Mouse (Mus musculus) inflammation-experienced regulatory T-cells, adult 6 months (primary cell): Measurements from ENCODE around the gene Frmd8. TPM values are rescaled to one million over a fixed set of nuclear protein-coding genes. Genes with fewer than 3 reads are reported as not detected.

ENCODE experiments used
- ATAC-seq: one replicate; pipeline ENCODE4 v1.8.0; 2017
- polyA plus RNA-seq, 3 experiments: library from polyadenylated mRNA; unstranded; fragments of 100-300 nt; shearing (Covaris generic); gene quantifications; one replicate each; pipeline ENCODE4 v1.2.1; 2017

Frmd8 gene
- polyA plus RNA-seq, result 10 to 100 TPM; 57.3 to 71.3 (median 60.1) TPM

- ATAC-seq, result peak; percentile 71
Observed at GRCm38 (mm10) chr19:5874969-5875480, at the start of gene Frmd8. Frmd8 (minus strand) TSS chr19:5875274.

GRCm38 (mm10) chr19:5924713-5925093 is 49.6 kb upstream of the Frmd8 start, which contains the start of gene Cdc42ep2:
Cdc42ep2 (minus strand) TSS chr19:5924816.
- ATAC-seq, result peak; percentile 96

DNA sequence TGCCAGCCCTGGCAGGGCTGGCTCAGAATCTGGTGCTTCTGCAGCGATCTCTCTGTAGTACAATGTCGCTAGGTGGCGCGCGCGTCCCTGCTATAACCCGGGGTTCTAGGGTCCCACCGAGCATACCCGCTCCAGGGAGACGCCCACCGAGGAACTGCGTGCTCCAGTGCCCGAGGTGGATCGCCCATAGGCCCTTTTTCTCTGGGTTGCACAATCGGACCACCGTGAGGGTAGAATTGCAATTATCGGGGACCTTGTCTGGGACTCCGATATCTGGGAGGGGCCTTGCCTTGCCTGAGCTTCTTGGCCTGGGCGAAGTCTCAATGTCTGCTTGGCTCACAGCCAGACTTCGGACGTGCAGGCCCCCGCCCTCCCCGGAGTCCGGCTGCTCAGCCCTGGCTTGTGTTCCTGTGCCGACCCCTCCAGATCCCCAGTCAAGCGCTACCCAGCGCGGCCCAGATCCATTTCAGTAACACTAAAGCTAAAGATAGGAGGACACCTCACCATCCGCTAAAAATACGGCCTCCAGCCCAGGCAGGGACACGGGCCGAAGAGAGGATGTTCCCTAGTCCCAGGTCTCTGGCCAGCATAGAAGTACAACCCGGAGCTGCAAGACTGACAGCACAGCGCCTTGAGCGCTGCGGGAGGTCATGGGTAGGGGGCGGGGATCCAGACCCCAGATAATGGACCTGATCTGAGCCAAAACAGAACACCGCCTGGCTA is 49.1 kb upstream of the Frmd8 start:
- ATAC-seq, result peak; percentile 49

- no peak for ATAC-seq
Observed at GRCm38 (mm10) chr19:5922963-5923362, 47.9 kb upstream of the Frmd8 start.

GRCm38 (mm10) chr19:5922119-5922942 is 47.3 kb upstream of the Frmd8 start:
- no peak for ATAC-seq

- no peak for ATAC-seq
Observed at GRCm38 (mm10) chr19:5921715-5922114, 46.6 kb upstream of the Frmd8 start.

DNA sequence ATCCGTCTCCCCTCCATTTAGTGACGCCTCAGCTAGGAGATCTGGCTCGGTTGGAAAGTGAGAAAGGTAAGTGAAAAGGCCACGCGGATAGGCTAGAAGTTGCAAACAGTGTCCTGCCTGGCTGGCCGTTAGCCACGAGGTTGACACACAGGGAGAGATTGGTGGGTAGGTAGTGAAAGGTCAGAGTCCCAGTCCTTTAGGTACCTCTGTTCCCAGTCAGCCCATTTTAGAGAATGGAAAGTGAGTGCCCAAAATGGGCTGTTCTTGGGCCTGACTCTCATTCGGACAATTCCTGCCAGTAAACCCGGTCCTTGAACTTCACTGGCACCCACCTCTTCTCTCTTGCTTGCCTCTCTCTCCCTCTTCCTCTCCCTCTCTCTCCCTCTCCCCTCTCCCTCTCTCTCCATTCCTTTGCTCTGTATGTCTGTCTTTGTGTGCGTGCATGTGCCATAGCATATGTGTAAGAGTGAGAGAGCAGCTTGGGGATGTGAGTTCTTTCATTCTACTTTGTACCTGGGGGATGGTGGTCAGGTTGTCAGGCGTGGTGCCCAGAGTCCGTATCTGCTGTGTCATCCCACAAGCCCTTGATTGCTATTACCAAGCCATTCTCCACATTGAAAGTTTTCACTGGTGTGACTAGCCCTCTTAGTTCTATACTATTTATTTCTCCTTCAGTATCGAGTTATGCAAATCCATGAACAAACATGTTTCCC is 38.1 kb upstream of the Frmd8 start, which contains the start of gene Dpf2:
TSS of gene Dpf2 (minus strand) at position 4 of the 713 bp plus-strand sequence.
- peak; percentile 8 for ATAC-seq

DNA sequence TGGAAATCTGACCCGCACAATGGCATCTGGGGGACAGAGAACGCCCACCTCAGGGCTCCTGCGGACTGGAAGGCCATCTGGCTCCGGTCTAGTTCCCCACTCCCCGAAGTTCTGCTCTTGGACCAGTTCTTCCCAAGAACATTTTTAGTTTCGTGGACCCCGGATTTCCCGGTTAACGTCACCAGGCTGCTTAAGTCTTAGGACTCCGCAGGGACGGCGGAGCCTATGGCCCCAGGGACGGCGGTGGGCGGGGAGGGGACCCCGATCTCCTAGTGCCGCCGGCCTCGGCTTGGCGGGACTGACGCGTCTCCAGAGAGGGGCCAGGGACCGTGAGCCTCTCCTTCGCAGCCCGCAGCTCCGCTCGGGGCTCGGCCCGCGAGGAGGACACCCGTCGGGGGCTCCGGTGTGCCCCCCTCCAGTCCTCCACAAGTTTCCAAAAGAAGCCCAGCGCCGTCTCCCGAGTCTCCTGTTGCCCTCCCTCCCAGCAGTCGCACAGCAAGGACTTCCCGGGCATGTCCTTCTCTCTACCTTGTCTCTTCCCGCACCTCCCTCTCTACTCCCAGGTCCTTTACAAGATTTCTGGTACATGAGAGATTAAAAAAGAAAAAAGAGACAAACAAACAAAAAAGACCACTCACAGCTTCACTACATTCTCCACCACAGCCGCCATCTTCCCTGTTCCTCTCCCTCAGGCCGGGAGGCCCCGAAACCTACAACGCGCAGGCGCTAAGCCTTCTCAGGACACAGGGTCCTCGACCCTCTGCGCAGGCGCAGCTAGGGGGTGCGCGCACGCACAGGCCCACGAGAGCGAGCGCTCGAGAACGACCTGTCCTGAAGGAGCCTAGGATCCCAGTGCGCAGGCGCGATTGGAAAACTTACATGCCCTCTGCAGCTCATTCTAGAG is 37.3 kb upstream of the Frmd8 start:
- peak; percentile 91 for ATAC-seq

DNA sequence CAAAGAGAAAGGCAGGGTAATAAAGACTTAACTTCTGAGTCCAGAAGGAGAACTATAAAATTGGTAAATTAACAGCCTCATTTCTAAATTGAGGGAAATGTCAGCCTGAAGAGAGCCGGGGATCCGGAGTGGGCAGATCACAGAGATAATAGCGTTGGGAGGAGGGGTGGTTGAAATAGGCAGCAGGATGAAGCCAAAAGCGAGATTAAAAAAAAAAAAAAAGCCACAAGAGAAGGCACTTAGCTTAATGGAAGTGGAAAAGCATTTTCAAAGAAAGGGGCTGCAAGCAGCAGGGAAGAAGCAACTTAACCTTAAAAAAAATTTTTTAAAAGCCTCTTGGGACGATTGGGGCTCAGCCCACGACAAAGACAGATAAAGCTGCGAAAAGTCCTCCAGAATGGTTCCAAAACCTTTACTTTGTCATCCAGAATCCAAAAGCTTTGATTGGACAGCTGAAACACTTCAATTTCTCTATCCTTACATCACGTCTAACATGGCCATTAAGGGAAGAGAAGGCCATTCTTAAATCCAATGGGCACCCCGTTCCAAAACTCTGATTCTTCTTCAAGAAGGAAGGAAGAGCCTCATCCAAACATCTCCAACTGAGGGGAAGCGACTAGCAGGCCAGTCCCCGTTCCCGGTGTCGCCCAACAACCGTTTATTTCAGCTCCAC is 36.5 kb upstream of the Frmd8 start:
- ATAC-seq, result no peak

GRCm38 (mm10) chr19:5910221-5910620 is 35.1 kb upstream of the Frmd8 start:
- no peak for ATAC-seq

DNA sequence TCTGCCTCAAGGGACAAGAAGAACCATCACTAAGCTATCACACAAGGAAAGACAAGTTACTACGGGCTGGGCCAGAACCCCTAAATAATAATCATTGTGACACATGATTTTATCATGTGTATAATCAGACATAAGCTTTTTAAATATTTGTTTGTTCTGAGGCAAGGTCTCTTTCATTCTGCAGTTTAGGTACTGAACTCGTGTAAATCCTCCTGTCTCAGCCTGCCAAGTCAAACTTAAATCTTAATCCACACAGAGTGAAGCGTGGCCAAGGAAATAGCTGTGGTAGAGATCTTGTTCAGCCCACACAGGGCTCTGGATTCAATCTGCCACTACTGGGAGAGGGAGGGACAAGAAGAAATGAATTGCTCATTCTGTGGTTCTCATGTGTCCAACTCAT is 32.2 kb upstream of the Frmd8 start:
- no peak for ATAC-seq

GRCm38 (mm10) chr19:5894002-5894678 is 19.1 kb upstream of the Frmd8 start, which contains the start of gene Tigd3:
Tigd3 (minus strand) TSS chr19:5894149.
- peak; percentile 100 for ATAC-seq

DNA sequence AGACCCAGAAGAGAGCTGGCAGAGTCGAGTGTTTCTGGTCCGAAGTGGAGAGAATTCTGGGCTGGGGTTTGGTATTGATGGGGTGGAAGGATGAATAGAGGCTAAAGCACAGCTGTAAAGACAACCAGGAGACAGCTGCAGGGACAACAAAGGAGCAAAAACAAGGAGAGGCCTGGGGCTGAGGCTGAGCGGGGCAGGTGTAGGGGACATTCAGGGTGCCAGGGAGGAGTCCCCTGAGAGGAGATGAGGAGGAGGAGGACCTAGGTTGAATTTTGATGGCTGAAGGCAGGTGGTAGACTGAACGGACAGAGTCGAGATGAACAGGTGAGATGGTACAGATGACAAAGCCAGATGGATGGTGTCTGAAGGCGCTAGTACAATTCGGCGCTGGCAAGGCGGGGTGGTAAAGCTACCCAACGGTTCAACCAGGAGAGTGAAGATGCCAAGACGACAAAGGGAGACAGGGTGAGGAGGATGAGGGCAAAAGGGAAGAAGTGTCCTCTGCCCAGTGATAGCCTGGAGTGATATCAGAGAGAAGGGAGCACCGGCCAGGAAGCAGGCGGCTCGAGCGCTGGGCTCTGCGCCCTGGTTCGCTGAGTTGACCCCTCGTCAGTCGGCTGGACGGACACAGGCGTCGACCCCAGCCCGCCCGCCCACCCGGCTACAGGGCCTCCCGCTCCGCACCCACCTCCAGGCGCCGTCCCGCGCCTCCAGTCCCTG is 18.4 kb upstream of the Frmd8 start:
- no peak for ATAC-seq

DNA sequence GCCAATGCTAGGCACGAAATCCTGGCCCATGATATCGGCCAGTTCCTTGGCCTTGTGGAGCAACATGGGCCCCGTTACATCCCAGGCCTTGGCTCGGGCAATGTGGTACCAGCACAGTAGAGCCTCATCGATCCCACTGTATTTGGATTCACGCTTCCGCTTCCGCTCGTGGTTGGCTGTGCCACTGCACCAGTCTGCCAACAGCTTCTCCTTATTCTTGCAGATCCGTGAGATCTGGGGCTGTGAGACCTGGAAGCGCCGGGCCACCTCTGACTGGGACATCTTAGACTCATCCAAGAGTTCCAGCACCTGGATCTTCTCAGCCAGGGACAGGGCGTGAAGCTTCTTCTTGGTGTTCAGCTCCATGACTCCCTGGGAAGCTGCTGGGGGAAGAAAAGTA is 17.7 kb upstream of the Frmd8 start:
- no peak for ATAC-seq

DNA sequence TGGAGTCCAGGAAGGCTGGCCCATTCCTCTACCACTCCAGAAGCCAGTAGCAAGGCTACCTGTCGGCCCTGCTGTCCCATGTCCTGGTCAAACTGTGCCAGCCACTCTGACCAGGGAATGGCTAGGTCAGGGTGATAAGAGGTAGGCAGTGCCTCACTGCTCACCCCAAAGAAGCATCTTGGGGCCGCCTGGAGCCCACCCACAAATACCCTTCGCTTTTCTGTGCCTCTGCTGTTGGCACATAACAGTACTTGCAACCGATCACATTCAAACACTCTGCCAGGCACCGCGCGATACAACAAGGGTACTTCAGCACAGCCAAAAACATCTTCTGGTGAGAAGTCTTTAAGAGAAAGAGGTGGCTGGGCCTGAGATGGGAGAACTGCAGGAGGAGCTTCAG is 17.2 kb upstream of the Frmd8 start:
- no peak for ATAC-seq

DNA sequence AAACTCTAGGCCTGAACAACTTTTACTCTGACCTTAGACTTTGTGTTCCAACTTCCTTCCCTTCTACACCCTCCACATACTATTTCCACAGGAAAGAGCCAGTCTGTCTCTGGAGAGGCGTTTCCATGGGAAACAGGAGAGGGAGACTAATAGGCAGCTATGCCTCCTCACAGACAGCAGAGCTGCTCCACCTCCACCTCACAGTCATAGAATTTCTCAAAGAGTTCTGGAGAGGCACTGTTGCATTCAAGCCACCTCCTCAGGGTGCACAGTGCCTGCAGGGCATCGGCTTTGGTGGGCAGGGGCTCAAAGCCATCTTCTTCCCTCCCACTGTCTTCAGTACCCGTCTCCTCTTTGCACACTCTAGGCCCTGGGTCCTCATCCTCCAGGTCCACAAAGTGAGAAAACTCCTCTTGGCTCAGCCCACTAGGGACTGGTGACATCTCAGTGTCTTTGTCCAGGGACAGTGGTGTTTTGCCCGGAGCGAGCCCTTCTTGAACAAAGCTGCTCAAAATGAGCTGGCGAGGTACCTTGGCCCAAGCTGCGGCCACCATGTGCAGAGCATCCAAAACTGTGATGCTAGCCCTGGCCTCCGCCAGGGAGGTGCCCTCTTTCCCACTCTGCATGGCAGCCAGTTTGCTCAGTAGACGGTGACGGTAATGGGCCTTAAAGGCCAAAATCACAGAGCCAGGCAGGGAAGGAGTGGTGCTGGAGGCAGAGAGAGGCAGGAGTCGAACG is 16.6 kb upstream of the Frmd8 start:
- ATAC-seq, result no peak

DNA sequence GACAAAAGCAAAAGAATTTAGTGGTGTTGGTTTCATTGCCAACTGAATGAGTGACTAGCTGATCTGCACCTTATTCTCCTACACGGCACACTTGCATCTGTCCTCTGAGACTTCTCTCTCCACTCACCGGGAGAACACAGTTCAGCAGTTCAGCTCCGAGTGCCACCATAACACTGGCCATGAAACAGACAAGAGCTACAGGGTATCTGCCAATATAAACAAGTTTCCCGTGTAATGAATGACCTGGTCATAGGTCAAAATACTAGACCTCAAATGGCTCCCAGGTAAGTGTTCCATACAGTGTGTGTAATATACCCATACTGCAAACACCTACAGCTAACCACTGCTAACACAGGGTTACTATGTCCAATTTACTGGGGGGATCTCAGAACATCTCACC is 14.1 kb upstream of the Frmd8 start:
- no peak for ATAC-seq

GRCm38 (mm10) chr19:5887234-5887815 is 12.3 kb upstream of the Frmd8 start:
- no peak for ATAC-seq

DNA sequence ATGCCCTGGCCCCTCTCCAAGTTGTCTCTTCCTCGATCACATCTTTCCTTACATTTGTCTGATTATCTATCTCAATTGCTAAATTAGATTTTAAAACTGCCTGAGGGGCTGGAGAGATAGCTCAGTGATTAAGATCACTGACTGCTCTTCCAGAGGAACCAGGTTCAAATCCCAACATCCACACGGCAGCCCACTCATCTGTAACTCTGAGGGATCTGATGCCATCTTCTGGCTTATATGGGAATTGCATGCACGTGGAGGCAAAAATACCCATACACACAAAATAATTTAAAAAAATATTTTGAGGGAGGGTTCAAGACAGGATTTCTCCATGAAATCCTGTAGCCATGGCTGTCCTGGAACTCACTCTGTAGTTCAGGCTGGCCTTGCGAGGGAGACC is 10.8 kb upstream of the Frmd8 start:
- ATAC-seq, result no peak
